Mouse (Mus musculus) midbrain, postnatal 0 days (tissue): ENCODE measurements around the gene Crlf3. TPM values are rescaled to one million over a fixed set of nuclear protein-coding genes. Genes with fewer than 3 reads are reported as not detected.

ENCODE experiments used
- ATAC-seq: fragments of 200-750 bp; cut with Nextera tagmentation; 2 replicates; pipeline ENCODE4 v1.8.0; 2017; ENCODE audit warnings: moderate number of reproducible peaks, mild to moderate bottlenecking, moderate TSS enrichment, moderate library complexity; ENCODE audit not compliant: low FRiP score
- DNase-seq: peaks from one replicate; pipeline ENCODE4 v3.0.0-alpha.2; 2015; ENCODE audit warnings: low spot score
- H3K27ac ChIP-seq: fragments of 300-500 bp; sonication (generic); 2 replicates; pipeline ENCODE4 v1.5.1; 2014; ENCODE audit warnings: low read depth, mild to moderate bottlenecking, low read length, mixed read lengths
- H3K27me3 ChIP-seq: fragments of 300-500 bp; sonication (generic); 2 replicates; pipeline ENCODE4 v1.6.1; 2014; ENCODE audit warnings: low read length, control low read depth, mixed read lengths; ENCODE audit not compliant: insufficient read depth
- H3K36me3 ChIP-seq: fragments of 300-500 bp; sonication (generic); 2 replicates; pipeline ENCODE4 v1.6.1; 2014; ENCODE audit warnings: low read length, control low read depth, mixed read lengths; ENCODE audit not compliant: insufficient read depth
- H3K4me1 ChIP-seq: fragments of 300-500 bp; sonication (generic); 2 replicates; pipeline ENCODE4 v1.6.1; 2014; ENCODE audit warnings: mild to moderate bottlenecking, control low read depth, antibody characterized with exemption, low read length, mixed read lengths; ENCODE audit not compliant: insufficient read depth
- H3K4me2 ChIP-seq: fragments of 300-500 bp; sonication (generic); 2 replicates; pipeline ENCODE4 v1.6.1; 2014; ENCODE audit warnings: low read depth, mild to moderate bottlenecking, low read length, mixed read lengths; ENCODE audit not compliant: poor library complexity, severe bottlenecking
- H3K4me3 ChIP-seq: fragments of 300-500 bp; sonication (generic); 2 replicates; pipeline ENCODE4 v1.5.1; 2014; ENCODE audit warnings: low read depth, mild to moderate bottlenecking, low read length, moderate library complexity
- H3K9ac ChIP-seq: fragments of 300-500 bp; sonication (generic); replicated peaks from 2 replicates; pipeline ENCODE4 v1.6.1; 2014; ENCODE audit warnings: mild to moderate bottlenecking, low read length, moderate library complexity, mixed read lengths; ENCODE audit not compliant: poor library complexity, severe bottlenecking
- H3K9me3 ChIP-seq: fragments of 300-500 bp; sonication (generic); 2 replicates; pipeline ENCODE4 v1.6.1; 2016; ENCODE audit warnings: low read length, control low read depth
- CTCF ChIP-seq: IDR thresholded peaks from 2 replicates; pipeline ENCODE4 v1.5.1; 2016; ENCODE audit warnings: antibody characterized with exemption, mild to moderate bottlenecking
- WGBS: fragments of 180-500 bp; shearing (Covaris S2); extraction: QIAGEN DNeasy Blood & Tissue Kit; methylation state at CpG from one replicate; pipeline ENCODE4 v1.1.7; 2014; 5-methylcytosine and 5-hydroxymethylcytosine counted together
- polyA plus RNA-seq: library from polyadenylated mRNA; unstranded; fragments of >200 nt; fragmentation: Nextera tagmentation; extraction: Ambion mirVana; gene quantifications from 2 replicates; pipeline ENCODE4 v1.2.1, GENCODE M21; 2015
- total RNA-seq: library from RNA; depleted of rRNA; stranded (reverse); fragments of >200 nt; gene quantifications from 2 replicates; pipeline ENCODE4 v1.2.3, GENCODE M21; 2014

The Crlf3 gene
- total and polyA plus RNA-seq, 2 experiments from 2014 or later = 8.7 to 9.7 TPM

DNA sequence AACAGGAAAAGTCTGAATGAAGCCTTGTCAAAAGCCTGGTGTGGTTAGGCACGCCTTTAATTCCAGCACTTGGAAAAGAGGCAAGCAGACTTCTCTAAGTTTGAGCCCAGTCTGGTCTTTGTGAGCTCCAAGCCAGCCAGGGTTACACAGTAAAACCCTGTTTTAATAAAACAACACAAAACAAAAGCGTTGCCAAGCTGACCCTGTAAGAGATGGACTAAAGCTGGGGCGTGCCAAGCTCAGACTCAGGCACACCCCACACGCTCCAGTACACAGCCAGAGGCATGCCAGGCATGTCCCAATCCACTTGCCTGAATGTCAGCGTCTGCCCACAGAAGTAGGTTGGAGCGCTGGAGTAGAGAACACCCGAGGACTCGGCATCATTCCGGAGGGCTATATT lies 24.6 kb downstream of the Crlf3 start:
- WGBS = 83% methylated on average over 9 of the region's 9 CpGs
- Histone ChIP-seq H3K4me2 (no peak overlapping the region), H3K4me1 (no peaks in the 10 kb centered on the region), H3K4me3 (no peak overlapping the region), H3K9ac (no peak overlapping the region), H3K27ac (no peak overlapping the region), H3K9me3 (no peaks in the 10 kb centered on the region), H3K36me3 (peaks cover 7% of the 10 kb centered on the region; the same call in 1 of the 2 replicates), H3K27me3 (no peaks in the 10 kb centered on the region)
- ATAC-seq (no peak), DNase-seq (no peak)
- no peak for TF ChIP-seq CTCF

DNA sequence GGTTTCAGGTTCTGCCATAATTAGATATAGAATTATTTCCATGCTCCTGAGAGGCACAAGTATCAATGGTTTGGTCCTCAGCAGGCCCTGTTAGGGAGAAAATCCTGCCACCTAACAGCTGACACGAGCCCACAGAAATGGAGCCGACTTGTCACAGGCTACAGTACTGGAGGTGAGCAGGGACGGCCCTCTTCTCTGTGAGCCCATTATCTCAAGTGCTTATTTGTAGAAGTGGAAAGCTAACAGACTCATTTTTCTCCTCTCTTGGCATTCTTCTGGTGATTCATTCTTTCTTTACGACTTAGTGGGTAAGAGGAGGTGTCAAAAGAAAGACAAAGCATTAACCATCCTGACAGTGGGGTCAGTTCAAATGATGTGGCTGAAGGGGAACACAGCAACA lies 26.1 kb downstream of the Crlf3 start:
- no peaks in the 10 kb centered on the region for H3K4me1 ChIP-seq
- H3K27me3 ChIP-seq = no peaks in the 10 kb centered on the region
- 88% methylated on average over 4 of the region's 4 CpGs for WGBS
- ATAC-seq (no peak), DNase-seq (no peak)
- no peak for TF ChIP-seq CTCF
- peaks cover 7% of the 10 kb centered on the region; the same call in 1 of the 2 replicates for H3K36me3 ChIP-seq
- no peak overlapping the region for H3K4me2 ChIP-seq
- no peak overlapping the region for H3K27ac ChIP-seq
- H3K4me3 ChIP-seq = no peak overlapping the region
- H3K9me3 ChIP-seq = no peaks in the 10 kb centered on the region
- no peak overlapping the region for H3K9ac ChIP-seq

DNA sequence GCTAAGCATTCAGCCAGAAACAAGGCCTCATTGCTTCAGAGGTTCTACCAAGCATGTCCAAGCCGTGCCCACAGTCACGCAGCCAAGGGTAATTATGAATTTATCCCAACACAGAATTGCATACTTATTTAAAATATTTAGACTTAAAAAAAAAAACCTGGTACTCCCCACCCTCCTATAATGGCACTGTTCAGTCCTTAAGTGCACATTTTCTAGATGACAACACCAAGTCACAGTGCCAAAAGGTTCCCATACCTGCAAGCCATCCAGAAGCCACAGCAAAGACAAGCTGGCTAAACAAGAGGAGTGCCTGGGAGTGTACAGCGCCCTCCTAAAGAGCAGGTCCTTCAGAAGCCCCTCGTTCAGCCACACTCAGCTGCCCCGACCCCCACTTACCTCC lies 27.6 kb downstream of the Crlf3 start:
- ATAC-seq (no peak), DNase-seq (no peak)
- H3K9me3 ChIP-seq = no peaks in the 10 kb centered on the region
- WGBS = 89% methylated on average over 5 of the region's 5 CpGs
- no peak for TF ChIP-seq CTCF
- H3K4me2 ChIP-seq = no peak overlapping the region
- H3K4me3 ChIP-seq = no peak overlapping the region
- H3K27ac ChIP-seq = no peak overlapping the region
- H3K4me1 ChIP-seq = no peaks in the 10 kb centered on the region
- H3K27me3 ChIP-seq = no peaks in the 10 kb centered on the region
- H3K36me3 ChIP-seq = peaks cover 7% of the 10 kb centered on the region; the same call in 1 of the 2 replicates
- no peak overlapping the region for H3K9ac ChIP-seq

DNA sequence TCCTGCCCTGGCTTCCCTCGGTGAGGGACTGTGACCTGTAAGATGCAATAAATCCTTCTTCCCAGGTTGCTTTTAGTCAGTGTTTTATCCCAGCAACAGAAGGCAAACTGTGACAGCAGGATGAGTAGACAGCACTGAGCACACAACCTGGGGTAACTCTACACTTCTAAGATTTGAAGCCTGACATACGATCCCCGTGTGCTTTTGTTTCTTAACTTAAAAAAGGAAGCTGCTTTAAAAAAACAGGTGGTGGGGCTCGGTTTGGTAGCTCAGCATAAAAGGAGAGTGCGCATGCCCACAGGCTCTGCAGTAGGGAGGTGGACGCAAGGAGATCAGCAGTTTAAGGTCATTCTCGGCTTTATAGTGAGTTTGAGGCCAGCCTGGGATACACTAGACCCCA lies 28.3 kb downstream of the Crlf3 start:
- Histone ChIP-seq H3K4me2 (no peak overlapping the region), H3K9ac (no peak overlapping the region), H3K9me3 (no peaks in the 10 kb centered on the region), H3K4me3 (no peak overlapping the region), H3K36me3 (peaks cover 5% of the 10 kb centered on the region; the same call in 1 of the 2 replicates), H3K27me3 (no peaks in the 10 kb centered on the region), H3K4me1 (no peaks in the 10 kb centered on the region), H3K27ac (no peak overlapping the region)
- TF ChIP-seq CTCF = no peak
- no peak for DNase-seq
- 85% methylated on average over 7 of the region's 7 CpGs for WGBS
- no peak for ATAC-seq

DNA sequence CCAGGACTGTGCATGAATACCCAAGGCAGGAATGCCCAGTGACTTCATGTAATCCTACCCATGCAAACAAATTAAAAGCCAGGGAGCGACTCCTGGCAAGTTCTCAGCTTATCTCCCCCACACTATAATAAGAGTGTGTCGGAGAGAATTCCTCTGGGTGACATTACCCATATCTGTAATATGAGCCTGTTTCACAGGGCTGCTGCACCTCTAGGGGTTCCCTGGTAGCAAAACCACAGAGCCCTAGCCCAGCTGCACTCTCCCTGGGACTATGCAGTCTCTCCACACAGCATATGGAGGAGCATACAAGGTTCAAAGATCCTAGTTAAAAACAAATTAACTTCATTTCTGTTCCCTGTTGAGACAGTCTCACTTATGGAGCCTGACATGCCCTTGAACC lies 30.7 kb downstream of the Crlf3 start:
- no peak for DNase-seq
- WGBS = 64% methylated on average over 2 of the region's 2 CpGs
- Histone ChIP-seq H3K9me3 (no peaks in the 10 kb centered on the region), H3K4me2 (no peak overlapping the region), H3K4me3 (no peak overlapping the region), H3K36me3 (no peaks in the 10 kb centered on the region), H3K9ac (no peak overlapping the region), H3K27me3 (no peaks in the 10 kb centered on the region), H3K4me1 (no peaks in the 10 kb centered on the region), H3K27ac (no peak overlapping the region)
- ATAC-seq = no peak
- TF ChIP-seq CTCF = no peak

DNA sequence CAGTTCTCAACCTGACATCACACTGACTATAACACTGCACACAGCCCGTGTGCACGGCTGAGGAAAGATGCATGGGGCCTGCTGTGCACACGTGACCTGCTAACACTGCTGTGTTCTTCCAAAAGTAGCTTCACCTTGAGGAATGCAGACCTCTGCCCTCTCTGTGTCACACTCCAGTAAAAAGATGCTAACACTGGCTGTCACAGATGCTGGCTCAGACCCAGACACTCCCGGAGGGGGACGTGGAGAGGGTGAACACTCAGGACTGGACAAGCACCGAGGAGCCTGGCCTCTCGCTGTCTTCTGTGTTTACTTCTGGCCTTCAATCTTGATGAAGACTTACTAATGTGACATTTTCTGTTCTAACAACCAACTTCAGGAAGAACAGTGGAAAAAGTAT lies 33.9 kb downstream of the Crlf3 start:
- Histone ChIP-seq H3K27ac (no peak overlapping the region), H3K9ac (no peak overlapping the region), H3K36me3 (no peaks in the 10 kb centered on the region), H3K4me2 (no peak overlapping the region), H3K9me3 (no peaks in the 10 kb centered on the region), H3K4me1 (no peaks in the 10 kb centered on the region), H3K4me3 (no peak overlapping the region), H3K27me3 (no peaks in the 10 kb centered on the region)
- ATAC-seq (no peak), DNase-seq (no peak)
- no peak for TF ChIP-seq CTCF
- WGBS = 84% methylated on average over 7 of the region's 7 CpGs
